Mouse (Mus musculus) stomach, embryonic 14.5 days (tissue): Measurements from ENCODE around the gene Prkce. TPM values are rescaled to one million over a fixed set of nuclear protein-coding genes. Genes with fewer than 3 reads are reported as not detected.

Experiments used
- ATAC-seq: fragments of 200-750 bp; cut with Nextera tagmentation; 2 replicates; pipeline ENCODE4 v1.8.0; 2017; ENCODE audit warnings: low read depth, moderate TSS enrichment; ENCODE audit not compliant: insufficient number of reproducible peaks, insufficient read depth, low FRiP score
- H3K27ac ChIP-seq: fragments of 300-500 bp; sonication (generic); 2 replicates; pipeline ENCODE4 v1.5.1; 2014; ENCODE audit warnings: mild to moderate bottlenecking, low read length, moderate library complexity, mixed read lengths
- H3K27me3 ChIP-seq: fragments of 300-500 bp; sonication (generic); 2 replicates; pipeline ENCODE4 v1.6.1; 2014; ENCODE audit warnings: low read length, control low read depth, mixed read lengths; ENCODE audit not compliant: control insufficient read depth, insufficient read depth
- H3K36me3 ChIP-seq: fragments of 300-500 bp; sonication (generic); 2 replicates; pipeline ENCODE4 v1.6.1; 2014; ENCODE audit warnings: mild to moderate bottlenecking, control low read depth, low read length, moderate library complexity, mixed read lengths; ENCODE audit not compliant: control insufficient read depth, insufficient read depth
- H3K4me1 ChIP-seq: fragments of 300-500 bp; sonication (generic); 2 replicates; pipeline ENCODE4 v1.6.1; 2014; ENCODE audit warnings: low read length, control low read depth, mixed read lengths; ENCODE audit not compliant: control insufficient read depth, insufficient read depth
- H3K4me2 ChIP-seq: fragments of 300-500 bp; sonication (generic); replicated peaks from 2 replicates; pipeline ENCODE4 v1.6.1; 2014; ENCODE audit warnings: low read depth, low read length, control low read depth
- H3K4me3 ChIP-seq: fragments of 300-500 bp; sonication (generic); 2 replicates; pipeline ENCODE4 v1.5.1; 2014; ENCODE audit warnings: low read depth, low read length, control low read depth
- H3K9ac ChIP-seq: fragments of 300-500 bp; sonication (generic); replicated peaks from 2 replicates; pipeline ENCODE4 v1.6.1; 2014; ENCODE audit warnings: low read depth, mild to moderate bottlenecking, control low read depth, low read length, moderate library complexity, mixed read lengths
- H3K9me3 ChIP-seq: fragments of 300-500 bp; sonication (generic); 2 replicates; pipeline ENCODE4 v1.6.1; 2016; ENCODE audit warnings: low read depth, low read length, control low read depth; ENCODE audit not compliant: control insufficient read depth
- whole genome bisulfite sequencing: fragments of 180-500 bp; shearing (Covaris S2); extraction: QIAGEN DNeasy Blood & Tissue Kit; methylation state at CpG from one replicate; pipeline ENCODE4 v1.1.7; 2014; 5-methylcytosine and 5-hydroxymethylcytosine counted together
- polyA plus RNA-seq: library from polyadenylated mRNA; unstranded; fragments of >200 nt; fragmentation: Nextera tagmentation; extraction: Ambion mirVana; gene quantifications from 2 replicates; pipeline ENCODE4 v1.2.1, GENCODE M21; 2014

Gene Prkce
- polyA plus RNA-seq, 1 experiment from 2014 or later = 7.3 TPM

- H3K36me3 ChIP-seq = no peaks in the 10 kb centered on the region
- H3K4me2 ChIP-seq = no peak overlapping the region
- H3K9ac ChIP-seq = no peak overlapping the region
- H3K4me3 ChIP-seq = no peak overlapping the region
- peak; percentile 42; the same call in 1 of the 2 replicates for ATAC-seq
- peaks cover 8% of the 10 kb centered on the region; the same call in 1 of the 2 replicates for H3K4me1 ChIP-seq
- no peaks in the 10 kb centered on the region for H3K9me3 ChIP-seq
- WGBS = 51% methylated on average over 8 of the region's 8 CpGs
- no peak overlapping the region for H3K27ac ChIP-seq
- H3K27me3 ChIP-seq = no peaks in the 10 kb centered on the region
Measured at GRCm38 (mm10) chr17:86313413-86314139, 146.0 kb downstream of the Prkce start.

GRCm38 (mm10) chr17:86315874-86316273, 148.3 kb downstream of the Prkce start:
- peaks cover 8% of the 10 kb centered on the region; the same call in 1 of the 2 replicates for H3K4me1 ChIP-seq
- H3K36me3 ChIP-seq = no peaks in the 10 kb centered on the region
- no peak overlapping the region for H3K27ac ChIP-seq
- H3K27me3 ChIP-seq = no peaks in the 10 kb centered on the region
- H3K4me2 ChIP-seq = no peak overlapping the region
- no peak overlapping the region for H3K9ac ChIP-seq
- H3K4me3 ChIP-seq = no peak overlapping the region
- no peak for ATAC-seq
- 92% methylated on average over 4 of the region's 4 CpGs for WGBS
- no peaks in the 10 kb centered on the region for H3K9me3 ChIP-seq

- Histone ChIP-seq H3K9me3 (no peaks in the 10 kb centered on the region), H3K4me3 (no peak overlapping the region), H3K4me2 (no peak overlapping the region), H3K36me3 (no peaks in the 10 kb centered on the region), H3K9ac (no peak overlapping the region), H3K27me3 (no peaks in the 10 kb centered on the region), H3K4me1 (peaks cover 8% of the 10 kb centered on the region; the same call in 1 of the 2 replicates), H3K27ac (no peak overlapping the region)
- 83% methylated on average over 5 of the region's 5 CpGs for WGBS
- ATAC-seq = no peak
Measured at GRCm38 (mm10) chr17:86316771-86317170, 149.2 kb downstream of the Prkce start.

- no peak for ATAC-seq
- H3K4me1 ChIP-seq = peaks cover 8% of the 10 kb centered on the region; the same call in 1 of the 2 replicates
- H3K4me3 ChIP-seq = no peak overlapping the region
- H3K27ac ChIP-seq = no peak overlapping the region
- no peak overlapping the region for H3K9ac ChIP-seq
- no peak overlapping the region for H3K4me2 ChIP-seq
- H3K36me3 ChIP-seq = no peaks in the 10 kb centered on the region
- H3K9me3 ChIP-seq = no peaks in the 10 kb centered on the region
- 51% methylated on average over 4 of the region's 4 CpGs for WGBS
- no peaks in the 10 kb centered on the region for H3K27me3 ChIP-seq
Measured at GRCm38 (mm10) chr17:86317197-86317596, 149.6 kb downstream of the Prkce start.

GRCm38 (mm10) chr17:86319967-86320602, 152.5 kb downstream of the Prkce start:
- Histone ChIP-seq H3K4me3 (no peak overlapping the region), H3K27ac (no peak overlapping the region), H3K4me1 (peaks cover 16% of the 10 kb centered on the region), H3K27me3 (no peaks in the 10 kb centered on the region), H3K4me2 (no peak overlapping the region), H3K9me3 (no peaks in the 10 kb centered on the region), H3K9ac (no peak overlapping the region), H3K36me3 (no peaks in the 10 kb centered on the region)
- WGBS = 94% methylated on average over 13 of the region's 13 CpGs
- ATAC-seq = no peak

- Histone ChIP-seq H3K27ac (no peak overlapping the region), H3K9me3 (no peaks in the 10 kb centered on the region), H3K9ac (no peak overlapping the region), H3K4me2 (no peak overlapping the region), H3K4me1 (peaks cover 16% of the 10 kb centered on the region), H3K27me3 (no peaks in the 10 kb centered on the region), H3K4me3 (no peak overlapping the region), H3K36me3 (no peaks in the 10 kb centered on the region)
- WGBS = 63% methylated on average over 5 of the region's 5 CpGs
- no peak for ATAC-seq
Measured at GRCm38 (mm10) chr17:86322840-86323239, 155.3 kb downstream of the Prkce start.

GRCm38 (mm10) chr17:86323310-86323709, 155.7 kb downstream of the Prkce start:
- Histone ChIP-seq H3K9me3 (no peaks in the 10 kb centered on the region), H3K9ac (no peak overlapping the region), H3K4me3 (no peak overlapping the region), H3K36me3 (no peaks in the 10 kb centered on the region), H3K4me1 (peaks cover 16% of the 10 kb centered on the region), H3K27ac (no peak overlapping the region), H3K4me2 (no peak overlapping the region), H3K27me3 (no peaks in the 10 kb centered on the region)
- 33% methylated on average over 4 of the region's 4 CpGs for WGBS
- no peak for ATAC-seq

GRCm38 (mm10) chr17:86323909-86324686, 156.5 kb downstream of the Prkce start:
- no peak overlapping the region for H3K9ac ChIP-seq
- H3K27me3 ChIP-seq = no peaks in the 10 kb centered on the region
- peaks cover 23% of the 10 kb centered on the region for H3K4me1 ChIP-seq
- no peak overlapping the region for H3K4me2 ChIP-seq
- H3K9me3 ChIP-seq = no peaks in the 10 kb centered on the region
- H3K27ac ChIP-seq = no peak overlapping the region
- no peaks in the 10 kb centered on the region for H3K36me3 ChIP-seq
- 28% methylated on average over 6 of the region's 6 CpGs for WGBS
- ATAC-seq = no peak
- no peak overlapping the region for H3K4me3 ChIP-seq
